Mouse (Mus musculus): ENCODE measurements around the gene Naa80.

GRCm38 (mm10) chr9:107553541-107554318, 25.0 kb upstream of the Naa80 start:
- TF ChIP-seq CTCF (IDR thresholded peaks at IDR 0.05; ENCODE audit: low read depth, low read length): no peak
- no peak for TF ChIP-seq POLR2A (IDR thresholded peaks at IDR 0.05; ENCODE audit: insufficient read depth, low read length)
- no peak for TF ChIP-seq EP300 (IDR thresholded peaks at IDR 0.05; ENCODE audit: insufficient read depth, low read depth, low read length)
